Mouse (Mus musculus) cerebellum, postnatal 10 days (tissue): ENCODE data around the gene Wbp2.
A peak's percentile ranks its signal among the peaks of the same experiment; 100 is the strongest.

Source experiments
- DNase-seq, 2 experiments: peaks; one replicate each; pipeline ENCODE4 v3.0.0; 2021; ENCODE audit warnings: mixed read lengths in 2 of 2

Gene Wbp2

GRCm38 (mm10) chr11:116088741-116089394 is 2.1 kb upstream of the Wbp2 start:
- DNase-seq: no peak

GRCm38 (mm10) chr11:116088188-116088587 is 1.4 kb upstream of the Wbp2 start:
- no peak for DNase-seq

GRCm38 (mm10) chr11:116087194-116088130 is 667 bp upstream of the Wbp2 start:
- peak; percentile 95 to 96 for DNase-seq

- no peak for DNase-seq
Measured at GRCm38 (mm10) chr11:116084166-116084565, 2.6 kb downstream of the Wbp2 start.

GRCm38 (mm10) chr11:116083096-116083672 is 3.6 kb downstream of the Wbp2 start:
- no peak for DNase-seq

- DNase-seq: peak; percentile 71 to 77
Measured at GRCm38 (mm10) chr11:116081081-116081480, 5.7 kb downstream of the Wbp2 start.

GRCm38 (mm10) chr11:116079511-116079910 is 7.3 kb downstream of the Wbp2 start:
- peak in 1 of 2 experiments; percentile 33 for DNase-seq

GRCm38 (mm10) chr11:116078676-116079320 is 8.0 kb downstream of the Wbp2 start:
- DNase-seq: peak in 1 of 2 experiments; percentile 32

- peak; percentile 82 to 87 for DNase-seq
Measured at GRCm38 (mm10) chr11:116078221-116078620, 8.6 kb downstream of the Wbp2 start.

GRCm38 (mm10) chr11:116077446-116078204 is 9.2 kb downstream of the Wbp2 start, which contains the start of gene Unc13d:
Gene Unc13d (minus strand): TSS chr11:116077961.
- DNase-seq: peak in 1 of 2 experiments; percentile 50

- no peak for DNase-seq
Measured at GRCm38 (mm10) chr11:116076836-116077235, 10.0 kb downstream of the Wbp2 start.

- no peak for DNase-seq
Measured at GRCm38 (mm10) chr11:116076266-116076540, 10.6 kb downstream of the Wbp2 start.

GRCm38 (mm10) chr11:116075539-116076265 is 11.1 kb downstream of the Wbp2 start:
- DNase-seq: no peak

GRCm38 (mm10) chr11:116074436-116074991 is 12.3 kb downstream of the Wbp2 start:
- no peak for DNase-seq

GRCm38 (mm10) chr11:116072608-116073007 is 14.2 kb downstream of the Wbp2 start:
- DNase-seq: no peak

GRCm38 (mm10) chr11:116071510-116071909 is 15.3 kb downstream of the Wbp2 start:
- DNase-seq: peak; percentile 58 to 63

- DNase-seq: no peak
Measured at GRCm38 (mm10) chr11:116065345-116065744, 21.4 kb downstream of the Wbp2 start.

GRCm38 (mm10) chr11:116064187-116064867 is 22.5 kb downstream of the Wbp2 start:
- DNase-seq: peak; percentile 42 to 50

- peak; percentile 87 to 94 for DNase-seq
Measured at GRCm38 (mm10) chr11:116063562-116063961, 23.2 kb downstream of the Wbp2 start.

- peak; percentile 76 to 79 for DNase-seq
Measured at GRCm38 (mm10) chr11:116062521-116062920, 24.3 kb downstream of the Wbp2 start.
